Mouse (Mus musculus): ENCODE results near the gene Il1rapl1.

The Il1rapl1 gene

GRCm38 (mm10) chrX:88115609-88116073, at the start of gene Il1rapl1:
Gene Il1rapl1 (minus strand): TSS chrX:88115645.
- in situ Hi-C loops (cut with MseI, MboI): no loop called here

DNA sequence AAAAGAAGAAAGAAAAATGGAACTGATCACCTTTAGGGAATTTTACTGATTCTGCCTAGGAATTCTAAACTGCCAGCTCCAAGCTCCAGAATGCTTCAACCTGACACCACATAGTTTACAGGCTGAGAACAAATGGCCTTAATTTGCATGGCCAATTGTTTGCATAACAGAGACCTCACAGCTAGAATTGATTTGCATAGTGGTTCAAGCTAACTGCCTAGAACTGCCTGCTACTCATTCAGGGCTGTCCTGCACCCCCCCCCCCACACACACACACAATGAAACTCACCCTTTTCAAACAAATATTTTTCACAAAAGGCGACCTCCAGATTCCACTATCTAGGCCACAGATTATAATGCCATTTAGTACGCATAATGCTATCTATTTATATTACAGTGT, 42.6 kb upstream of the Il1rapl1 start:
- in situ Hi-C loops (cut with MseI, MboI): no loop called here

DNA sequence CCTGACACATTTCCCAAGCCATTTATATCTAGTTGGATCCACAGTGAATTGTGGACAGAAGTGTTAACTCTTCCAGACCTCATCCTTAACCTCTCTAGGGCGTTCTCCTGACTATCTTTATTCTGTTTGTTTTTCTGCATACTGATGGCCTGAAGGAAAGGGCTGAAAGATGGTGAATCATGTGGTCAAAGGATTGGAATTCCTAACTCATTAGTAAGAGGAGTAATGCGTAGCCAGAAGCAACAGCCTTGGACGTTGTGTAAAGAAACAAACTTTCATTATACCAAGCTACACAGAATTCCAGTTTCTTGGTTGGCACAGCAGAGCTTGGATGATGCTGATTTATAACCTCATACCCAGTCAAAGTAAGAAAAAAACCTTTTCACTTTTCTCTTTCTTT, 10.2 kb upstream of the Il1rapl1 start:
- in situ Hi-C loops (cut with MseI, MboI): no loop called here

DNA sequence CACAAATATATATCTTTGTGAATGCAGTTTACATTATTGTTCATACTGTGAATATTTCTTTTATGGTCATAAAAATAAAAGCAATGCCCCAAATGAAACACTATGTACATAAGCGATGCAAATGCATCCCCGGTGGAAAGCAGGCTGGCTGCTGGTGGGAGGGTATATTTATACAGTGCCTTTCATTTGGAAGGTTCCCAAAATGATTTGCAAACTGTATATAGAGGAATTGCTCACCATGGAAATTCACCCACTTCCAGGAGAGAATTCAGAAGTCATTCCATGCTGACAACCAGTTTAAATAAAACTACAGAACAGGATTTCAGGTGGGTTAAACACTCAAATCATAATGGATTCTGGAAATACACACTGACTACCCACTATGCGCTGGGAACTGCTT, 4.6 kb upstream of the Il1rapl1 start:
- in situ Hi-C loops (cut with MseI, MboI): no loop called here

DNA sequence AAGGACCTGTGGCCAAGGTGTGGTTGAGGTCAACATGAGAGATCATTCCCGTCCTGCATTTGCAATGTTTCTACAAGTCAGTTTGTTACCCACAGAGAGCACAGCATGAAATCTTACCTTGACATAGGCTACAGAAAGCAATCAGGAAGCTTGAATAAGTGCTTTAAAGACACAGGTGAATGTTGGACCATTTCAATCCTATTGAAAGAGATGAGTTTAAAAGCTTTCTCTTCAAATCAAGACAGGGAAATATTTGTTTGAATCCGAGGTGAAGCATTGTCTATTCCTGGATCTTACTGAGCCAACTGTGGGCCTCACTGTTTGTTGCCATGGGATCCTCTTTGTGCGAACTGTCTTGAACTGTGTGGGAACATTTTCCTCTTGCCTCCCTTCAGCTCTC, 2.4 kb upstream of the Il1rapl1 start:
- in situ Hi-C loops (cut with MseI, MboI): no loop called here

DNA sequence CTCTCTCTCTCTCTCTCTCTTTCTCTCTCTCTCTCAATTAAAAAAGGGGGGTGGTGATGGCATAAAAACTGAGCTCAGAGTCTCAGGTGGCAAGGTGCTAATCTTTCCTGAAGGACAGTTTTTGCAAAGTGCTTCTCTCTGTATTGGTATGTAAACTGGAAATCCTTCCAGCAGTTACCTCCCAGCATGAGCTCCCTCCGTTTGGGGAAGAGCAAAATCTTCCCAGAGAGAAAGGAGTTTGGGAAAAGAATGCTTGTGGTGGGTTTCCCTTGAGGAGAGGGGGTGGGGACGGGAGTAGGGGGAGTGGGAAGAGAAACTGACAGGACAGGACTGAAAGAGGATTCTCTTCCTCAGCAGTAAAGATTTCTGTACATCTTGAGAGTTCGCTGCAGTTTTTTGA, 881 bp upstream of the Il1rapl1 start:
- in situ Hi-C loops (cut with MseI, MboI): no loop called here

DNA sequence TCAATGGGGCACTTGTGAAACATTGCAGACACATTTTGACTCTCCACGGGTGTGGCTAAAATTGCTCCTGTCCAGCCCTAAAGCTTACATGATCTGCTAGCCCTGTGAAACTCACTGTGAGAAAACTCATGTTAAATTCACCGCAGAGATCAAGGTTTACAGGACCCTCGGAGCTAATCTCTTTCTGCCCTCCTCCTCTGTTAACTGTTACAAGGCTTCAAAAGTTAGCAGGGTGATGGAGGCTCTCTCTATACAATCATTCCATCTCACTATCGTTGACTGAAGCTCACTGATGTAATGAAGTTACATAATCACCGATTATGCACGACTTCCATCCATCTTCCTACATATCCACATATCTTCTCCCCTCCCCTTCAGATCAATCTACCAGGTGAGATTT, 1.9 kb downstream of the Il1rapl1 start:
- in situ Hi-C loops (cut with MseI, MboI): no loop called here

- in situ Hi-C loops (cut with MseI, MboI): no loop called here
Measured at GRCm38 (mm10) chrX:88112254-88112653, 3.2 kb downstream of the Il1rapl1 start.

GRCm38 (mm10) chrX:88109733-88110132, 5.7 kb downstream of the Il1rapl1 start:
- in situ Hi-C loops (cut with MseI, MboI): no loop called here

DNA sequence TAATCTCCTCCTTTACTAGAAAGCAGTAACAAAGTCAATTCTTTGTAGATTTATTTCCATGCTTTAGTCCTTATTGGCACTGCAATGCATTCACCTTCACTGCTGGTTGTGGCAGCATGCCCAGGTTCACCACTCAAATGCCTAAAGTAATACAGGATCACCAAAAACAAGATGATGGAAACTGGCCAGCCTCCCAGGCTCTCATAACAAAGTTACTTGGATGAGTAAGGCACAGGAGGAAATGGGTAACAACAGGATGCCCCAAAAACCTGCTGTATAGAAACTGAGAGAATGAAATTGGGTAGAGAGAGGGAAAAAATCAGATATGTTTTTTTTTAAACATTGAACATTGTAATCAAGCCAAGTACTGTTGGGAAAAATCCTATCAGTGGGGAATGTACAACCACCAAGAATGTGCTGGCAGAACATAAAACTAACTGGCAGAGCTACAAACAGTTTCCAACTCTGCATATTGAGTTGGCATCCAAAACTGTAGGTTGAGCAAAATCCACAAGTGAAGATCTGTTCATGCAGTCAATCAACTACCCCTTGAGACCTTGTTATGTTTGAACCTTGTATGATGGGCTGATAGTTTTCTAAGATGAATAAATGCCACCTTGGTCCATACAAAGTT, 21.4 kb downstream of the Il1rapl1 start:
- in situ Hi-C loops (cut with MseI, MboI): no loop called here

DNA sequence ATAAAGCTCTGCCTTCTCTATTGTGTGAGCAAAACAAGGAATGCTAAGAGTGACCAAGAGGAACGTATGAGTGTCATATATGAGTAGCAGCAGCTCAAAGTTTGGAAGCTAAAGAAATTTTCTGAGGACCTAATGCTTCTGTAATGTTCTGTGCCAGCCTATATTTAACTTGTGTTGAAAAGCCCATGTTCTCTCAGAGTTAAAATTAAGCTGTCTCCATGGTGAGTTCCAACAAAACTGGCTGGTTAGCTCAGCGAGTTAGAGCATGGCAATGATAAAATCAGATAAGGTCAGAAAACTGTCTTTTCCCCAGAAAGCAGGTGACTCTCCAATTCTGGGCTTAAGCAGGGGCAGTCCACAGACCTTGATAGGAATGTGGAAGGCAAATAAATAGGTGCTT, 25.6 kb downstream of the Il1rapl1 start:
- in situ Hi-C loops (cut with MseI, MboI): no loop called here

GRCm38 (mm10) chrX:88072741-88073419, 42.6 kb downstream of the Il1rapl1 start:
- in situ Hi-C loops (cut with MseI, MboI): no loop called here

GRCm38 (mm10) chrX:88070368-88070767, 45.1 kb downstream of the Il1rapl1 start:
- in situ Hi-C loops (cut with MseI, MboI): no loop called here

DNA sequence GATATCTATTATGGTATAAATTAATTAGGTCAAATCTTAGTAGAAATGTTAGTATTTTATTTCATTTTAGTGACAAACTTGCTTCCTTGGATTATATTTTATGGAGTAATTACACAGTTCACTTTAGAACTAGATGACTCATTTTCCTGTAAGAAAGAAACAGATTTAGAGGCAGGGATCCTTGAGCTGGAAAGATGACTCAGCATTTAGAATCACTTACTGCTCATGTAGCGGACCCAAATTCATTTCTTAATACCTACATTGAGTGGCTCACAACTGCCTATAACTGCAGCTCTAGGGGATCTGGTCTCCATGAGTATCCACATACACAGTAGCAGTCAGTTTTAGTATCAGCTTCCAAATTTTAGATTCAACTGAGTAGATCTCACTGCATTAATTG, 71.9 kb downstream of the Il1rapl1 start:
- in situ Hi-C loops (cut with MseI, MboI): no loop called here

GRCm38 (mm10) chrX:88038984-88039383, 76.5 kb downstream of the Il1rapl1 start:
- in situ Hi-C loops (cut with MseI, MboI): no loop called here

- in situ Hi-C loops (cut with MseI, MboI): no loop called here
Measured at GRCm38 (mm10) chrX:87897172-87897571, 218.3 kb downstream of the Il1rapl1 start.

GRCm38 (mm10) chrX:87891916-87892315, 223.5 kb downstream of the Il1rapl1 start:
- in situ Hi-C loops (cut with MseI, MboI): no loop called here

GRCm38 (mm10) chrX:87854107-87854506, 261.3 kb downstream of the Il1rapl1 start:
- in situ Hi-C loops (cut with MseI, MboI): no loop called here

- in situ Hi-C loops (cut with MseI, MboI): no loop called here
Measured at GRCm38 (mm10) chrX:87813884-87814283, 301.6 kb downstream of the Il1rapl1 start.

DNA sequence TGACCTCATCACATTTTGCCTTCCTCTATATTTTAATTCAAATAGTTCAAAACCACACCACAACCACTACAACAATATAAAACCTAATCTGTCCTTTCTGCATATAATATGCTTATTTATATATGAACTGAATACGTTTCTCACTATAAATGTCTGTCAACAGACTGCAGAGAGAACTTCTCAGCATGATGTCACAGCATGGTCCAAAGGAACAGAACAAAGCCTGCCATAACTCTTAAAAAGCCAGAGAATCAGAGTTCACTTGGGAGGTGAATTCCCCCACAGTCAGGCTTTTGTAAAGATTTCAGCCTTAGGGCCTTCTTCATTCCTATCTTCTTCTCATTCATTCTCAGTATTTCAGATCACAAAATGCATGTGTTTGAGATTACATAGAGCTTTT, 307.7 kb downstream of the Il1rapl1 start:
- in situ Hi-C loops (cut with MseI, MboI): no loop called here

- in situ Hi-C loops (cut with MseI, MboI): no loop called here
Measured at GRCm38 (mm10) chrX:87793011-87793410, 322.4 kb downstream of the Il1rapl1 start.

DNA sequence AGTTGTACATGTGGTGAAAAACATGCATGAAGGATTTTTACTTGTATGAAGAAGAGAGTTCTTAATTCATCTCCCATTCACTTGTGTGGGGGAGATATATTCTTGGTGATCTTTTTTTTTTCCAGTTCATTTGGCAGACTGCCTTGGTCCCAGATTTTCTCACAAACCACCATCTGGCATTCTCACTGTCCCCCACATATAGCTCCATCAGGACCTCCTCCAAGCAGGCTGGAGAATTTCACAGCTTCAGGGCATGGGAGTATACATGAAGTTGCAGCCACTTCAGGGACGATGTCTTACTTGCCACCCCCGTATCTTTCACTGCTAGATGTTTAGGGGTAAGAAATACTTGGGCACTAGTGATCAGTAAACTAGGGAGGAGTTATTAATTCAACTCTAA, 404.9 kb downstream of the Il1rapl1 start:
- in situ Hi-C loops (cut with MseI, MboI): no loop called here

- in situ Hi-C loops (cut with MseI, MboI): no loop called here
Measured at GRCm38 (mm10) chrX:87663856-87664255, 451.6 kb downstream of the Il1rapl1 start.
